Mouse (Mus musculus) adrenal gland, adult 10 weeks (tissue): ENCODE results near the gene Ifna6. TPM values are rescaled to one million over a fixed set of nuclear protein-coding genes. Genes with fewer than 3 reads are reported as not detected.

Experiments used
- polyA plus RNA-seq: library from polyadenylated mRNA; stranded (reverse); fragments of 350-450 nt; fragmentation: Illumina TruSeq; extraction: RNeasy Lipid Tissue Mini Kit (QIAGEN cat#74804); gene quantifications from one replicate; pipeline ENCODE4 v1.2.3, GENCODE M21; 2014; ENCODE audit warnings: low read depth, low replicate concordance

The Ifna6 gene
- not detected for polyA plus RNA-seq

DNA sequence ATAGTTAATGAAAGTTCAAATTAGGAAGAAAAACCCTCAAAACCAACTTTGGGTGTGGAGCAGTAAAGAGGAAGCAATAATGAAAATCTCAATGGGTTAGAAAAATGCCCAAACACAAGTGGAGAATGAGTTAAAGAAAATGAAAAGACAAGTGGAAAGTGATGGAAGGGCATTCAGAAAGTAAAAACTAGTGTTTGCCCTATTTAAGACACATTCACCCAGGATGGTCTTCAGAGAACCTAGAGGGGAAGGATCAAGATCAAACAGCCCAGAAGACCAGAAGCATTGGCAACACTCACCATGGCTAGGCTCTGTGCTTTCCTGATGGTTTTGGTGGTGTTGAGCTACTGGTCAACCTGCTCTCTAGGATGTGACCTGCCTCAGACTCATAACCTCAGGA lies at the start of gene Ifna6:
Ifna6 (plus strand) TSS at position 301 of the 400 bp plus-strand sequence.

DNA sequence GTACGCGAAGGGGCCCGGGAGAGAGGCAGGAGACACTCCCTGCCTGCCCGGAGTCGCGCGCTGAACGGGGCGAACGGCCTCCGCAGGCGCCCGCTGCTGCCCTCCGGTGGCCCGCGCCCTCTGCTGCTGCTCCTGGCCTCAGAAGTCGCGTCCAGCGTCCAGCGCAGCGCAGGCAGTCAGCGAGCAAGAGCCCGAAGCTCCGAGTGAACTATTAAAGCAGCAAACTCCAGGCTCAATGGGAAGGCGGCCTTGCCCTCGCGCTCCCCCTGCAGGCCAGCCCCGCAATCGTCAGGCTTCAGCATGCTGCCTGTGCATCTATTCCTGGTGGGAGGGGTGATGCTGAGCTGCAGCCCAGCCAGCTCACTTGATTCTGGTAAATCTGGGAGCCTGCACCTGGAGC lies 47.7 kb upstream of the Ifna6 start, which contains the start of gene Gm13272:
Gm13272 (plus strand) TSS at position 301 of the 400 bp plus-strand sequence.

DNA sequence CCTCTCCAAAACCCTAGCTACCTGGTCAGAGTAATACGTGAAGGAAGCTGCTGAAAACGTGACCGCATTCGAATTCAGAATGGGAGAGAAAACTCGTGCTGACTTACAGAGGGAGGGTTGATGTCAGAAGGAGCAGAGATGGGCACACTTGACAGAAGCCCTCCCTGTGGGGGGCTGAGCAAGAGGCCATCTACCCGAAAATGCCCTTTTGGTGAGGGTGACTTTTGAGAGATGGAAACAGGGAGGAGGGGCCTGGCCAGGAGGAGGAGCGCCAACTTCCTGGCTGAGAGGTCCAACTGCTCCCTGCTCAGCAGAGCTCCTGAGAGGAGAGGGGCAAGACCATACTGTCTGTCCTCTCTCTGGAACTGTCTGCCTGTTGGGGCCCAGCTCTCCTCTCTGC lies 45.4 kb upstream of the Ifna6 start, which contains the start of gene Ifnz:
Ifnz (plus strand) TSS at position 301 of the 400 bp plus-strand sequence.

DNA sequence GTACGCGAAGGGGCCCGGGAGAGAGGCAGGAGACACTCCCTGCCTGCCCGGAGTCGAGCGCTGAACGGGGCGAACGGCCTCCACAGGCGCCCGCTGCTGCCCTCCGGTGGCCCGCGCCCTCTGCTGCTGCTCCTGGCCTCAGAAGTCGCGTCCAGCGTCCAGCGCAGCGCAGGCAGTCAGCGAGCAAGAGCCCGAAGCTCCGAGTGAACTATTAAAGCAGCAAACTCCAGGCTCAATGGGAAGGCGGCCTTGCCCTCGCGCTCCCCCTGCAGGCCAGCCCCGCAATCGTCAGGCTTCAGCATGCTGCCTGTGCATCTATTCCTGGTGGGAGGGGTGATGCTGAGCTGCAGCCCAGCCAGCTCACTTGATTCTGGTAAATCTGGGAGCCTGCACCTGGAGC lies 41.8 kb upstream of the Ifna6 start, which contains the start of gene Gm13276:
Gm13276 (plus strand) TSS at position 301 of the 400 bp plus-strand sequence.

DNA sequence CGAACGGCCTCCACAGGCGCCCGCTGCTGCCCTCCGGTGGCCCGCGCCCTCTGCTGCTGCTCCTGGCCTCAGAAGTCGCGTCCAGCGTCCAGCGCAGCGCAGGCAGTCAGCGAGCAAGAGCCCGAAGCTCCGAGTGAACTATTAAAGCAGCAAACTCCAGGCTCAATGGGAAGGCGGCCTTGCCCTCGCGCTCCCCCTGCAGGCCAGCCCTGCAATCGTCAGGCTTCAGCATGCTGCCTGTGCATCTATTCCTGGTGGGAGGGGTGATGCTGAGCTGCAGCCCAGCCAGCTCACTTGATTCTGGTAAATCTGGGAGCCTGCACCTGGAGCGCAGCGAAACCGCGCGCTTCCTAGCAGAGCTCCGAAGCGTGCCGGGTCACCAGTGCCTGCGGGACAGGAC lies 38.8 kb upstream of the Ifna6 start, which contains the start of gene Gm13277:
Gm13277 (plus strand) TSS at position 231 of the 400 bp plus-strand sequence.

DNA sequence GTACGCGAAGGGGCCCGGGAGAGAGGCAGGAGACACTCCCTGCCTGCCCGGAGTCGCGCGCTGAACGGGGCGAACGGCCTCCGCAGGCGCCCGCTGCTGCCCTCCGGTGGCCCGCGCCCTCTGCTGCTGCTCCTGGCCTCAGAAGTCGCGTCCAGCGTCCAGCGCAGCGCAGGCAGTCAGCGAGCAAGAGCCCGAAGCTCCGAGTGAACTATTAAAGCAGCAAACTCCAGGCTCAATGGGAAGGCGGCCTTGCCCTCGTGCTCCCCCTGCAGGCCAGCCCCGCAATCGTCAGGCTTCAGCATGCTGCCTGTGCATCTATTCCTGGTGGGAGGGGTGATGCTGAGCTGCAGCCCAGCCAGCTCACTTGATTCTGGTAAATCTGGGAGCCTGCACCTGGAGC lies 36.0 kb upstream of the Ifna6 start, which contains the start of gene Gm13278:
Gm13278 (plus strand) TSS at position 301 of the 400 bp plus-strand sequence.

DNA sequence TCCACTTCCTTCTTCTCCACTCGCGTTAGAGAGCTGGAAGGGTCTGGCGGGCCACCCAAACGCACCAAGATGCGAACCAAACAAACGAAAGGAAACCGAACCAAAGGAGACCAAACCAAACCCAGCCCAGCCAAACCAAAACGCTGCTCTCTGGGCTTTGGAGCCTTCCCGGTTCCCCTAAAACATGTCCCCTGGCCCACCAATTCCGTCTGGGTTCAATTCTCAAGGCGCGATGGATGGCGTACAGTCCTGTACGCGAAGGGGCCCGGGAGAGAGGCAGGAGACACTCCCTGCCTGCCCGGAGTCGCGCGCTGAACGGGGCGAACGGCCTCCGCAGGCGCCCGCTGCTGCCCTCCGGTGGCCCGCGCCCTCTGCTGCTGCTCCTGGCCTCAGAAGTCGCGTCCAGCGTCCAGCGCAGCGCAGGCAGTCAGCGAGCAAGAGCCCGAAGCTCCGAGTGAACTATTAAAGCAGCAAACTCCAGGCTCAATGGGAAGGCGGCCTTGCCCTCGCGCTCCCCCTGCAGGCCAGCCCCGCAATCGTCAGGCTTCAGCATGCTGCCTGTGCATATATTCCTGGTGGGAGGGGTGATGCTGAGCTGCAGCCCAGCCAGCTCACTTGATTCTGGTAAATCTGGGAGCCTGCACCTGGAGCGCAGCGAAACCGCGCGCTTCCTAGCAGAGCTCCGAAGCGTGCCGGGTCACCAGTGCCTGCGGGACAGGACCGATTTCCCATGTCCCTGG lies 33.1 kb upstream of the Ifna6 start, which contains the start of gene Gm13275:
Gm13275 (plus strand) TSS at position 552 of the 740 bp plus-strand sequence.

DNA sequence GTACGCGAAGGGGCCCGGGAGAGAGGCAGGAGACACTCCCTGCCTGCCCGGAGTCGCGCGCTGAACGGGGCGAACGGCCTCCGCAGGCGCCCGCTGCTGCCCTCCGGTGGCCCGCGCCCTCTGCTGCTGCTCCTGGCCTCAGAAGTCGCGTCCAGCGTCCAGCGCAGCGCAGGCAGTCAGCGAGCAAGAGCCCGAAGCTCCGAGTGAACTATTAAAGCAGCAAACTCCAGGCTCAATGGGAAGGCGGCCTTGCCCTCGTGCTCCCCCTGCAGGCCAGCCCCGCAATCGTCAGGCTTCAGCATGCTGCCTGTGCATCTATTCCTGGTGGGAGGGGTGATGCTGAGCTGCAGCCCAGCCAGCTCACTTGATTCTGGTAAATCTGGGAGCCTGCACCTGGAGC lies 30.1 kb upstream of the Ifna6 start, which contains the start of gene Gm13279:
Gm13279 (plus strand) TSS at position 301 of the 400 bp plus-strand sequence.

DNA sequence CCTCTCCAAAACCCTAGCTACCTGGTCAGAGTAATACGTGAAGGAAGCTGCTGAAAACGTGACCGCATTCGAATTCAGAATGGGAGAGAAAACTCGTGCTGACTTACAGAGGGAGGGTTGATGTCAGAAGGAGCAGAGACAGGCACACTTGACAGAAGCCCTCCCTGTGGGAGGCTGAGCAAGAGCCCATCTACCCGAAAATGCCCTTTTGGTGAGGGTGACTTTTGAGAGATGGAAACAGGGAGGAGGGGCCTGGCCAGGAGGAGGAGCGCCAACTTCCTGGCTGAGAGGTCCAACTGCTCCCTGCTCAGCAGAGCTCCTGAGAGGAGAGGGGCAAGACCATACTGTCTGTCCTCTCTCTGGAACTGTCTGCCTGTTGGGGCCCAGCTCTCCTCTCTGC lies 27.9 kb upstream of the Ifna6 start, which contains the start of gene Gm13285:
Gm13285 (plus strand) TSS at position 301 of the 400 bp plus-strand sequence.

DNA sequence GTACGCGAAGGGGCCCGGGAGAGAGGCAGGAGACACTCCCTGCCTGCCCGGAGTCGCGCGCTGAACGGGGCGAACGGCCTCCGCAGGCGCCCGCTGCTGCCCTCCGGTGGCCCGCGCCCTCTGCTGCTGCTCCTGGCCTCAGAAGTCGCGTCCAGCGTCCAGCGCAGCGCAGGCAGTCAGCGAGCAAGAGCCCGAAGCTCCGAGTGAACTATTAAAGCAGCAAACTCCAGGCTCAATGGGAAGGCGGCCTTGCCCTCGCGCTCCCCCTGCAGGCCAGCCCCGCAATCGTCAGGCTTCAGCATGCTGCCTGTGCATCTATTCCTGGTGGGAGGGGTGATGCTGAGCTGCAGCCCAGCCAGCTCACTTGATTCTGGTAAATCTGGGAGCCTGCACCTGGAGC lies 24.3 kb upstream of the Ifna6 start, which contains the start of gene Gm13287:
Gm13287 (plus strand) TSS at position 301 of the 400 bp plus-strand sequence.

DNA sequence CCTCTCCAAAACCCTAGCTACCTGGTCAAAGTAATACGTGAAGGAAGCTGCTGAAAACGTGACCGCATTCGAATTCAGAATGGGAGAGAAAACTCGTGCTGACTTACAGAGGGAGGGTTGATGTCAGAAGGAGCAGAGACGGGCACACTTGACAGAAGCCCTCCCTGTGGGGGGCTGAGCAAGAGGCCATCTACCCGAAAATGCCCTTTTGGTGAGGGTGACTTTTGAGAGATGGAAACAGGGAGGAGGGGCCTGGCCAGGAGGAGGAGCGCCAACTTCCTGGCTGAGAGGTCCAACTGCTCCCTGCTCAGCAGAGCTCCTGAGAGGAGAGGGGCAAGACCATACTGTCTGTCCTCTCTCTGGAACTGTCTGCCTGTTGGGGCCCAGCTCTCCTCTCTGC lies 22.0 kb upstream of the Ifna6 start, which contains the start of gene Gm13288:
Gm13288 (plus strand) TSS at position 301 of the 400 bp plus-strand sequence.

DNA sequence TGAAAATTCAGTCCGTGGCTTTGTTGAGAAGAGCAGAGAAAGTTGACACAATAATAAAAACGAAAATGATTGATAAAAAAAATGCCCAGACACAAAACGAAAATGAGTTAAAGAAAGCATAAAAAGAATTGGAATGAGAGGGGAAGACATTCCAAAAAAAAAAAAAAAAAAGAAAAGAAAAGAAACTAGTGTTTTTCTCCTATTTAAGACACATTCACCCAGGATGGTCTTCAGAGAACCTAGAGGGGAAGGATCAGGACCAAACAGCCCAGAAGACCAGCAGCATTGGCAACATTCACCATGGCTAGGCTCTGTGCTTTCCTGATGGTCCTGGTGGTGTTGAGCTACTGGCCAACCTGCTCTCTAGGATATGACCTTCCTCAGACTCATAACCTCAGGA lies 11.3 kb upstream of the Ifna6 start, which contains the start of gene Ifna7:
Ifna7 (plus strand) TSS at position 301 of the 400 bp plus-strand sequence.

DNA sequence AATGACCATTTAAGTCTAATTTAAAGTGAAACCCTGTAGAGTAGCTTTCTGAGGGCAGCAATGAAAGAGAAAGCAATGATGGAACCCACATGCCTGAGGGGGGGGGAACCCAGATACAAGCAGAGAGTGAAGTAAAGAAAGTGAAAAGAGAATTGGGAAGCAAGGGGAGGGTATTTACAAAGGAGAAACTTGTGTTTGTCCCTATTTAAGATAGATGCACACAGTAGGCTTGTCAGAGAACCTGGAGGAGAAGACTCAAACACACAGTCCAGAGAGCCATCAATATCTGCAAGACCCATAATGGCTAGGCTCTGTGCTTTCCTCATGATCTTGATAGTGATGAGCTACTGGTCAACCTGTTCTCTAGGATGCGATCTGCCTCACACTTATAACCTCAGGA lies 7.6 kb upstream of the Ifna6 start, which contains the start of gene Ifna11:
Ifna11 (plus strand) TSS at position 301 of the 400 bp plus-strand sequence.

DNA sequence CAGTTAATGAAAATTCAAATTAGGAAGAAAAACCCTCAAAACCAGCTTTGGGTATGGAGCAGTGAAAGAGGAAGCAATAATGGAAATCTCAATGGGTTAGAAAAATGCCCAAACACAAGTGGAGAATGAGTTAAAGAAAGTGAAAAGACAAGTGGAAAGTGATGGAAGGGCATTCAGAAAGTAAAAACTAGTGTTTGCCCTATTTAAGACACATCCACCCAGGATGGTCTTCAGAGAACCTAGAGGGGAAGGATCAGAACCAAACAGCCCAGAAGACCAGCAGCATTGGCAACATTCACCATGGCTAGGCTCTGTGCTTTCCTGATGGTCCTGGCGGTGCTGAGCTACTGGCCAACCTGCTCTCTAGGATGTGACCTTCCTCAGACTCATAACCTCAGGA lies 8.0 kb downstream of the Ifna6 start, which contains the start of gene Ifna5:
Ifna5 (plus strand) TSS at position 301 of the 400 bp plus-strand sequence.

DNA sequence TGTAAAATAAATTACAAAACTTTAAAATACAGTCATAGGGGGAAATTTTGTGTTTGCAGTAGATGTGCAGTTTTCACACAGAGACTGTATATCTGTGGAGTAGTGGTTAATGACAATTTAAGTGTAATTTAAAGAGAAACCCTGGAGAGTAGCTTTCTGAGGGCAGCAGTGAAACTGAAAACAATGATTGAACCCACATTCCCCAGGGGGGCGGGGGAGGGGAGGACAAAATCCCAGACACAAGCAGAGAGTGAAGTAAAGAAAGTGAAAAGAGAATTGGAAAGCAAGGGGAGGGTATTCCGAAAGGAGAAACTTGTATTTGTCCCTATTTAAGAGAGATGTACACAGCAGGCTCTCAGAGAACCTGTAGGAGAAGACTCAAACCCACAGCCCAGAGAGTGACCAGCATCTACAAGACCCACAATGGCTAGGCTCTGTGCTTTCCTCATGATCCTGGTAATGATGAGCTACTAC lies 14.3 kb downstream of the Ifna6 start, which contains the start of gene Ifna4:
Ifna4 (plus strand) TSS at position 424 of the 474 bp plus-strand sequence.

DNA sequence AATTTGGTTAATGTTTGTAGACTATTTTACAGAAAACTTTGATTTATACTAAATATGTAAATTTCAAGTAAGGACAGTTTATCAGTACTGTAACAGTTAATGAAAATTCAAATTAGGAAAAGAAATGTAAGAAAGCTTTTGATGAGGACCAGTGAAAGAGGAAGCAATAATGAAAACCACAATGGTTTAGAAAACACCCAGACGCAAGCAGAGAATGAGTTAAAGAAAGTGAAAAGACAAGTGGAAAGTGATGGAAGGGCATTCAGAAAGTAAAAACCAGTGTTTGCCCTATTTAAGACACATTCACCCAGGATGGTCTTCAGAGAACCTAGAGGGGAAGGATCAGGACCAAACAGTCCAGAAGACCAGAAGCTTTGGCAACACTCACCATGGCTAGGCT lies 22.5 kb downstream of the Ifna6 start, which contains the start of gene Ifna1:
Ifna1 (plus strand) TSS at position 390 of the 400 bp plus-strand sequence.

Other genes starting within 250 kb of the Ifna6 start
- gene Ifna9, start 235.0 kb upstream of the Ifna6 start, polyA plus RNA-seq, result not detected
- gene Ifna12, start 224.0 kb upstream of the Ifna6 start, polyA plus RNA-seq, result not detected
- not detected for gene C87499, start 193.0 kb upstream of the Ifna6 start, polyA plus RNA-seq
- not detected for gene Ifna13, start 183.0 kb upstream of the Ifna6 start, polyA plus RNA-seq
- not detected for gene Ifna16, start 150.5 kb upstream of the Ifna6 start, polyA plus RNA-seq
- not detected for gene Ifna2, start 143.5 kb upstream of the Ifna6 start, polyA plus RNA-seq
- gene Ifnab, start 136.1 kb upstream of the Ifna6 start, polyA plus RNA-seq, result not detected
- gene Gm26566, start 105.6 kb upstream of the Ifna6 start, polyA plus RNA-seq, result not detected
- 192 TPM for gene Klhl9, start 105.0 kb upstream of the Ifna6 start, polyA plus RNA-seq
- not detected for gene Gm13271, start 72.5 kb upstream of the Ifna6 start, polyA plus RNA-seq
- not detected for gene Gm13283, start 67.3 kb upstream of the Ifna6 start, polyA plus RNA-seq
- gene Gm13290, start 53.6 kb upstream of the Ifna6 start, polyA plus RNA-seq, result not detected
- not detected for gene Gm13289, start 50.5 kb upstream of the Ifna6 start, polyA plus RNA-seq
- not detected for gene Gm13272, start 47.6 kb upstream of the Ifna6 start, polyA plus RNA-seq
- gene Ifnz, start 45.3 kb upstream of the Ifna6 start, polyA plus RNA-seq, result not detected
- not detected for gene Gm13276, start 41.7 kb upstream of the Ifna6 start, polyA plus RNA-seq
- gene Gm13277, start 38.8 kb upstream of the Ifna6 start, polyA plus RNA-seq, result not detected
- gene Gm13278, start 35.9 kb upstream of the Ifna6 start, polyA plus RNA-seq, result not detected
- gene Gm13275, start 32.9 kb upstream of the Ifna6 start, polyA plus RNA-seq, result not detected
- not detected for gene Gm13279, start 30.0 kb upstream of the Ifna6 start, polyA plus RNA-seq
- not detected for gene Gm13285, start 27.8 kb upstream of the Ifna6 start, polyA plus RNA-seq
- gene Gm13287, start 24.2 kb upstream of the Ifna6 start, polyA plus RNA-seq, result not detected
- not detected for gene Gm13288, start 21.9 kb upstream of the Ifna6 start, polyA plus RNA-seq
- gene Ifna7, start 11.2 kb upstream of the Ifna6 start, polyA plus RNA-seq, result not detected
- not detected for gene Ifna11, start 7.5 kb upstream of the Ifna6 start, polyA plus RNA-seq
- gene Ifna5, start 8.1 kb downstream of the Ifna6 start, polyA plus RNA-seq, result not detected
- not detected for gene Ifna4, start 14.4 kb downstream of the Ifna6 start, polyA plus RNA-seq
- gene Ifna1, start 22.7 kb downstream of the Ifna6 start, polyA plus RNA-seq, result not detected
- gene Ifne, start 52.8 kb downstream of the Ifna6 start, polyA plus RNA-seq, result not detected